Comparison of ENCODE assay signal across 8 mouse cellular contexts in genomic region chr1:171118269-171118684, GRCm38 (mm10). TPM values are rescaled to one million over a fixed set of nuclear protein-coding genes. Genes with fewer than 3 reads are reported as not detected.
DNase-seq lines count a peak whose midpoint lies in the region; ATAC-seq and TF ChIP-seq lines count a peak whose summit lies in the region.

No protein-coding gene starts in this region.

- no peak overlapping the region for H3K27ac ChIP-seq in intestine, postnatal 0 days (ENCODE audit: low read depth, low read length)
- H3K27ac ChIP-seq in intestine, embryonic 16.5 days (ENCODE audit: low read length), result no peak overlapping the region
- H3K27ac ChIP-seq in hindbrain, postnatal 0 days, result no peak overlapping the region
- no peak overlapping the region for H3K27ac ChIP-seq in midbrain, embryonic 12.5 days (replicated peaks)
- H3K27ac ChIP-seq in stomach, postnatal 0 days (replicated peaks), result no peak overlapping the region

- no peak overlapping the region for H3K4me2 ChIP-seq in intestine, postnatal 0 days (replicated peaks; ENCODE audit: low read depth)
- H3K4me2 ChIP-seq in intestine, embryonic 16.5 days (ENCODE audit: low read depth, low read length), result no peak overlapping the region
- H3K4me2 ChIP-seq in hindbrain, postnatal 0 days (ENCODE audit: low read depth, low read length), result no peak overlapping the region
- no peak overlapping the region for H3K4me2 ChIP-seq in midbrain, embryonic 12.5 days (replicated peaks)
- no peak overlapping the region for H3K4me2 ChIP-seq in stomach, postnatal 0 days (replicated peaks; ENCODE audit: low read depth)

- no peak overlapping the region for H3K9ac ChIP-seq in intestine, postnatal 0 days (ENCODE audit: low read depth, low read length)
- H3K9ac ChIP-seq in intestine, embryonic 16.5 days (ENCODE audit: low read depth, low read length), result no peak overlapping the region
- H3K9ac ChIP-seq in hindbrain, postnatal 0 days (replicated peaks; ENCODE audit: low read length), result no peak overlapping the region
- H3K9ac ChIP-seq in midbrain, embryonic 12.5 days (replicated peaks), result no peak overlapping the region
- H3K9ac ChIP-seq in stomach, postnatal 0 days (ENCODE audit: low read length), result no peak overlapping the region

- no peak for ATAC-seq in intestine, postnatal 0 days
- ATAC-seq in intestine, embryonic 16.5 days, result no peak
- ATAC-seq in erythroid progenitor cell, adult 5-6 weeks (replicated peaks; ENCODE audit: low FRiP score, poor library complexity, severe bottlenecking), result peak; percentile 41; the same call in 1 of the 2 replicates
- ATAC-seq in hindbrain, postnatal 0 days, result peak; percentile 51
- peak; percentile 47; the same call in 1 of the 2 replicates for ATAC-seq in midbrain, embryonic 12.5 days (ENCODE audit: low FRiP score, low read depth)
- ATAC-seq in stomach, postnatal 0 days (ENCODE audit: low FRiP score, low TSS enrichment), result peak; percentile 31

- H3K27me3 ChIP-seq in intestine, postnatal 0 days (replicated peaks; ENCODE audit: control insufficient read depth, insufficient read depth, low read length), result no peaks in the 10 kb centered on the region
- H3K27me3 ChIP-seq in intestine, embryonic 16.5 days (replicated peaks; ENCODE audit: control insufficient read depth, insufficient read depth, low read length), result no peaks in the 10 kb centered on the region
- no peaks in the 10 kb centered on the region for H3K27me3 ChIP-seq in hindbrain, postnatal 0 days (ENCODE audit: insufficient read depth, low read length)
- H3K27me3 ChIP-seq in midbrain, embryonic 12.5 days, result no peaks in the 10 kb centered on the region
- no peaks in the 10 kb centered on the region for H3K27me3 ChIP-seq in stomach, postnatal 0 days (ENCODE audit: control insufficient read depth, insufficient read depth, low read length)

- TF ChIP-seq EP300 in stomach, postnatal 0 days (optimal IDR thresholded peaks at IDR 0.05), result no peak

- peak; percentile 77 for TF ChIP-seq CTCF in intestine, postnatal 0 days (IDR thresholded peaks at IDR 0.05; ENCODE audit: low read depth)
- peak; percentile 82 for TF ChIP-seq CTCF in hindbrain, postnatal 0 days (IDR thresholded peaks at IDR 0.05; ENCODE audit: low read depth)
- peak; percentile 80 for TF ChIP-seq CTCF in stomach, postnatal 0 days (IDR thresholded peaks at IDR 0.05; ENCODE audit: low read depth)

- H3K9me3 ChIP-seq in intestine, postnatal 0 days (ENCODE audit: control insufficient read depth), result no peaks in the 10 kb centered on the region
- H3K9me3 ChIP-seq in intestine, embryonic 16.5 days (ENCODE audit: control insufficient read depth, low read length), result no peaks in the 10 kb centered on the region
- no peaks in the 10 kb centered on the region for H3K9me3 ChIP-seq in hindbrain, postnatal 0 days (ENCODE audit: low read length)
- H3K9me3 ChIP-seq in midbrain, embryonic 12.5 days, result no peaks in the 10 kb centered on the region
- no peaks in the 10 kb centered on the region for H3K9me3 ChIP-seq in stomach, postnatal 0 days (ENCODE audit: control insufficient read depth, low read length)

- H3K4me3 ChIP-seq in intestine, postnatal 0 days (ENCODE audit: low read depth, low read length), result no peak overlapping the region
- H3K4me3 ChIP-seq in intestine, embryonic 16.5 days (ENCODE audit: low read length), result no peak overlapping the region
- H3K4me3 ChIP-seq in hindbrain, postnatal 0 days (ENCODE audit: low read length), result no peak overlapping the region
- no peak overlapping the region for H3K4me3 ChIP-seq in midbrain, embryonic 12.5 days
- no peak overlapping the region for H3K4me3 ChIP-seq in stomach, postnatal 0 days (ENCODE audit: low read depth, low read length)

- intact Hi-C loops in left cerebral cortex, postnatal 4 days (cut with DNase I), result no loop called here

- no peaks in the 10 kb centered on the region for H3K4me1 ChIP-seq in intestine, postnatal 0 days (replicated peaks; ENCODE audit: control insufficient read depth, insufficient read depth, low read length)
- peaks cover 2% of the 10 kb centered on the region; the same call in 1 of the 2 replicates for H3K4me1 ChIP-seq in intestine, embryonic 16.5 days (ENCODE audit: control insufficient read depth, insufficient read depth, low read length)
- H3K4me1 ChIP-seq in hindbrain, postnatal 0 days (ENCODE audit: insufficient read depth, low read length), result no peaks in the 10 kb centered on the region
- peaks cover 3% of the 10 kb centered on the region; the same call in 1 of the 2 replicates for H3K4me1 ChIP-seq in midbrain, embryonic 12.5 days
- 0 out of 2 replicates have a peak, but pooled peaks cover 2% of the 10 kb centered on the region for H3K4me1 ChIP-seq in stomach, postnatal 0 days (replicated peaks; ENCODE audit: control insufficient read depth, insufficient read depth)

- H3K36me3 ChIP-seq in intestine, postnatal 0 days (ENCODE audit: control insufficient read depth, insufficient read depth), result no peaks in the 10 kb centered on the region
- H3K36me3 ChIP-seq in intestine, embryonic 16.5 days (ENCODE audit: control insufficient read depth, insufficient read depth, low read length), result no peaks in the 10 kb centered on the region
- H3K36me3 ChIP-seq in hindbrain, postnatal 0 days (ENCODE audit: insufficient read depth, low read length), result no peaks in the 10 kb centered on the region
- no peaks in the 10 kb centered on the region for H3K36me3 ChIP-seq in midbrain, embryonic 12.5 days
- no peaks in the 10 kb centered on the region for H3K36me3 ChIP-seq in stomach, postnatal 0 days (ENCODE audit: control insufficient read depth, insufficient read depth, low read length)

- peak; percentile 92 for DNase-seq in brain, adult 2 months (ENCODE audit: low read depth, low spot score)
- peak; percentile 90 for DNase-seq in hindbrain, postnatal 0 days (ENCODE audit: low spot score)
- DNase-seq in left cerebral cortex, postnatal 4 days, result peak; percentile 25
- DNase-seq in stomach, postnatal 0 days (ENCODE audit: low spot score), result peak; percentile 55

- WGBS in intestine, postnatal 0 days, result 12% methylated on average over 4 of the region's 4 CpGs
- 13% methylated on average over 4 of the region's 4 CpGs for WGBS in intestine, embryonic 16.5 days
- WGBS in hindbrain, postnatal 0 days, result 13% methylated on average over 4 of the region's 4 CpGs
- WGBS in midbrain, embryonic 12.5 days, result 16% methylated on average over 4 of the region's 4 CpGs
- 5% methylated on average over 4 of the region's 4 CpGs for WGBS in stomach, postnatal 0 days

RNA-seq across cellular contexts. Expression of gene Cfap126, which starts 4.6 kb away (rescaled TPM):
- polyA plus RNA-seq in intestine, postnatal 0 days (2015; fragmentation: Nextera tagmentation; extraction: Ambion mirVana), result 1.9 and 2.9 TPM in 2 replicates
- 1.6 and 2.1 TPM in 2 replicates for polyA plus RNA-seq in intestine, embryonic 16.5 days (2015; fragmentation: Nextera tagmentation; extraction: Ambion mirVana)
- total RNA-seq in erythroid progenitor cell, adult 5-6 weeks (2015; ENCODE audit: low replicate concordance), result 19.8 TPM in 1 of 2 replicates, not detected in the other
- not detected in 2 replicates for total RNA-seq in erythroid progenitor cell, adult 5-6 weeks (2017; ENCODE audit: low replicate concordance)
- total RNA-seq in hindbrain, postnatal 0 days (2014; rRNA removed), result 2.7 and 6.7 TPM in 2 replicates
- 12.2 and 15.3 TPM in 2 replicates for polyA plus RNA-seq in hindbrain, postnatal 0 days (2015; fragmentation: Nextera tagmentation; extraction: Ambion mirVana)
- 1 to 10 TPM in 1 of 2 experiments, under 1 TPM in 1; 0.91 to 1.6 TPM for total RNA-seq in left cerebral cortex, postnatal 4 days (2021)
- polyA plus RNA-seq in midbrain, embryonic 12.5 days (2016; fragmentation: Nextera tagmentation; extraction: Ambion mirVana), result 1.7 and 3.6 TPM in 2 replicates
- polyA plus RNA-seq in stomach, postnatal 0 days (2015; fragmentation: Nextera tagmentation; extraction: Ambion mirVana), result 3.7 and 4.0 TPM in 2 replicates

RNA-seq across cellular contexts. Expression of gene Sdhc, which starts 32.1 kb away (rescaled TPM):
- polyA plus RNA-seq in intestine, postnatal 0 days (2015; fragmentation: Nextera tagmentation; extraction: Ambion mirVana), result 439 and 453 TPM in 2 replicates
- 457 and 490 TPM in 2 replicates for polyA plus RNA-seq in intestine, embryonic 16.5 days (2015; fragmentation: Nextera tagmentation; extraction: Ambion mirVana)
- total RNA-seq in erythroid progenitor cell, adult 5-6 weeks (2015; ENCODE audit: low replicate concordance), result 50.8 and 70.4 TPM in 2 replicates
- 4.7 and 14.6 TPM in 2 replicates for total RNA-seq in erythroid progenitor cell, adult 5-6 weeks (2017; ENCODE audit: low replicate concordance)
- total RNA-seq in hindbrain, postnatal 0 days (2014; rRNA removed), result 227 and 243 TPM in 2 replicates
- 309 and 320 TPM in 2 replicates for polyA plus RNA-seq in hindbrain, postnatal 0 days (2015; fragmentation: Nextera tagmentation; extraction: Ambion mirVana)
- total RNA-seq in left cerebral cortex, postnatal 4 days (2021), result 100 to 1,000 TPM; 200 to 212 TPM
- polyA plus RNA-seq in midbrain, embryonic 12.5 days (2016; fragmentation: Nextera tagmentation; extraction: Ambion mirVana), result 225 and 229 TPM in 2 replicates
- 238 and 277 TPM in 2 replicates for polyA plus RNA-seq in stomach, postnatal 0 days (2015; fragmentation: Nextera tagmentation; extraction: Ambion mirVana)

RNA-seq across cellular contexts. Expression of gene Mpz, which starts 32.2 kb away (rescaled TPM):
- polyA plus RNA-seq in intestine, postnatal 0 days (2015; fragmentation: Nextera tagmentation; extraction: Ambion mirVana), result 0.80 and 1.1 TPM in 2 replicates
- polyA plus RNA-seq in intestine, embryonic 16.5 days (2015; fragmentation: Nextera tagmentation; extraction: Ambion mirVana), result 1.7 TPM in 2 replicates
- total RNA-seq in erythroid progenitor cell, adult 5-6 weeks (2015; ENCODE audit: low replicate concordance), result not detected in 2 replicates
- total RNA-seq in erythroid progenitor cell, adult 5-6 weeks (2017; ENCODE audit: low replicate concordance), result not detected in 2 replicates
- 4.8 and 5.5 TPM in 2 replicates for total RNA-seq in hindbrain, postnatal 0 days (2014; rRNA removed)
- 5.1 and 5.9 TPM in 2 replicates for polyA plus RNA-seq in hindbrain, postnatal 0 days (2015; fragmentation: Nextera tagmentation; extraction: Ambion mirVana)
- not detected for total RNA-seq in left cerebral cortex, postnatal 4 days (2021)
- polyA plus RNA-seq in midbrain, embryonic 12.5 days (2016; fragmentation: Nextera tagmentation; extraction: Ambion mirVana), result 0.33 and 0.94 TPM in 2 replicates
- polyA plus RNA-seq in stomach, postnatal 0 days (2015; fragmentation: Nextera tagmentation; extraction: Ambion mirVana), result 1.5 and 2.7 TPM in 2 replicates

RNA-seq across cellular contexts. Expression of gene Fcgr3, which starts 53.5 kb away (rescaled TPM):
- polyA plus RNA-seq in intestine, postnatal 0 days (2015; fragmentation: Nextera tagmentation; extraction: Ambion mirVana), result 13.9 and 15.8 TPM in 2 replicates
- polyA plus RNA-seq in intestine, embryonic 16.5 days (2015; fragmentation: Nextera tagmentation; extraction: Ambion mirVana), result 15.3 and 15.9 TPM in 2 replicates
- total RNA-seq in erythroid progenitor cell, adult 5-6 weeks (2015; ENCODE audit: low replicate concordance), result 78.6 and 80.1 TPM in 2 replicates
- 29.8 and 53.5 TPM in 2 replicates for total RNA-seq in erythroid progenitor cell, adult 5-6 weeks (2017; ENCODE audit: low replicate concordance)
- total RNA-seq in hindbrain, postnatal 0 days (2014; rRNA removed), result 15.2 and 15.9 TPM in 2 replicates
- 14.1 and 15.5 TPM in 2 replicates for polyA plus RNA-seq in hindbrain, postnatal 0 days (2015; fragmentation: Nextera tagmentation; extraction: Ambion mirVana)
- 1 to 10 TPM; 6.7 to 7.0 TPM for total RNA-seq in left cerebral cortex, postnatal 4 days (2021)
- polyA plus RNA-seq in midbrain, embryonic 12.5 days (2016; fragmentation: Nextera tagmentation; extraction: Ambion mirVana), result 5.8 and 9.8 TPM in 2 replicates
- 17.9 and 21.0 TPM in 2 replicates for polyA plus RNA-seq in stomach, postnatal 0 days (2015; fragmentation: Nextera tagmentation; extraction: Ambion mirVana)

Comparison
In these comparisons a context has a peak if more than half of its experiments do, and no peak if none do; other contexts are left out.
1. ATAC-seq: peak in erythroid progenitor cell, adult 5-6 weeks (single experiment), hindbrain, postnatal 0 days (single experiment), midbrain, embryonic 12.5 days (single experiment) and stomach, postnatal 0 days (single experiment); none in intestine, postnatal 0 days (single experiment) and intestine, embryonic 16.5 days (single experiment).
2. DNase-seq: peak in every context shown above with its lines; median percentile 92 in brain, adult 2 months; 90 in hindbrain, postnatal 0 days; 55 in stomach, postnatal 0 days; 25 in left cerebral cortex, postnatal 4 days.
3. Peak in every context shown above with its lines, with median percentiles within 50 percentile points of each other: CTCF ChIP-seq.